Mouse (Mus musculus) lung, embryonic 16.5 days (tissue): ENCODE data around the gene Krtap2-4. TPM values are rescaled to one million over a fixed set of nuclear protein-coding genes. Genes with fewer than 3 reads are reported as not detected.

ENCODE experiments used
- ATAC-seq: fragments of 200-750 bp; cut with Nextera tagmentation; 2 replicates; pipeline ENCODE4 v1.8.0; 2017; ENCODE audit warnings: low read depth, mild to moderate bottlenecking, moderate library complexity
- H3K27ac ChIP-seq: fragments of 300-500 bp; sonication (generic); 2 replicates; pipeline ENCODE4 v1.5.1; 2014; ENCODE audit warnings: mild to moderate bottlenecking, control low read depth, low read length
- H3K27me3 ChIP-seq: fragments of 300-500 bp; sonication (generic); 2 replicates; pipeline ENCODE4 v1.6.1; 2014; ENCODE audit warnings: low read depth, low read length, mixed read lengths; ENCODE audit not compliant: control insufficient read depth, insufficient read depth
- H3K36me3 ChIP-seq: fragments of 300-500 bp; sonication (generic); 2 replicates; pipeline ENCODE4 v1.6.1; 2014; ENCODE audit warnings: low read length; ENCODE audit not compliant: control insufficient read depth, insufficient read depth
- H3K4me1 ChIP-seq: fragments of 300-500 bp; sonication (generic); replicated peaks from 2 replicates; pipeline ENCODE4 v1.6.1; 2014; ENCODE audit warnings: low read length, mixed read lengths; ENCODE audit not compliant: control insufficient read depth, insufficient read depth
- H3K4me2 ChIP-seq: fragments of 300-500 bp; sonication (generic); 2 replicates; pipeline ENCODE4 v1.6.1; 2014; ENCODE audit warnings: low read depth, low read length, control low read depth
- H3K4me3 ChIP-seq: fragments of 300-500 bp; sonication (generic); 2 replicates; pipeline ENCODE4 v1.5.1; 2014; ENCODE audit warnings: mild to moderate bottlenecking, low read length, control low read depth
- H3K9ac ChIP-seq: fragments of 300-500 bp; sonication (generic); 2 replicates; pipeline ENCODE4 v1.6.1; 2014; ENCODE audit warnings: low read length, control low read depth
- H3K9me3 ChIP-seq: fragments of 300-500 bp; sonication (generic); 2 replicates; pipeline ENCODE4 v1.6.1; 2016; ENCODE audit warnings: low read length; ENCODE audit not compliant: control insufficient read depth
- WGBS: fragments of 180-500 bp; shearing (Covaris S2); extraction: QIAGEN DNeasy Blood & Tissue Kit; methylation state at CpG from one replicate; pipeline ENCODE4 v1.1.7; 2014; 5-methylcytosine and 5-hydroxymethylcytosine counted together
- polyA plus RNA-seq: library from polyadenylated mRNA; unstranded; fragments of >200 nt; fragmentation: Nextera tagmentation; extraction: Ambion mirVana; gene quantifications from 2 replicates; pipeline ENCODE4 v1.2.1, GENCODE M21; 2015

Gene Krtap2-4
- polyA plus RNA-seq, 1 experiment from 2014 or later: not detected

DNA sequence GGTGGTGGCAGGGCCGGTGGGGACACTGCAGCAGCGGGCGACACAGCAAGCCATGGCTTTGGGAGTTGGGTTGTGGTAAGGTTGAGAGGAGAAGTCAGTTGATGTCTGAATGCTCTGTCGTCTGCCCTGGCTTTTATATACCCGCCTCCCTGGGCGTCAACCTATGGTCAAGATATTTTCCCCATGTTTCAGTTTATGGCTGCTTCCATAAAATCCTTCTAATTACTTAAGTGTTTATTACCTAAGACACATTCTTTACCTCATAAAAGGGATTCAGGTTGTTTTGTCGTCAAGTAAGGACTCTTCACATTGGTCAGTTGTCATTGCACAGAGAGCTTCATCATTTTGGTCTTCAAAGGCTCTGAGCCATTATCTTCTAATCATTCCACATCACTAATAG is 48.1 kb downstream of the Krtap2-4 start, which contains the start of gene Krtap3-1:
Krtap3-1 (minus strand) TSS at position 101 of the 400 bp plus-strand sequence.
- Histone ChIP-seq H3K9me3 (no peaks in the 10 kb centered on the region), H3K4me1 (no peaks in the 10 kb centered on the region), H3K4me3 (no peak within 1 kb of the TSS), H3K36me3 (no peaks in the 10 kb centered on the region), H3K27me3 (no peaks in the 10 kb centered on the region), H3K9ac (no peak within 1 kb of the TSS), H3K27ac (no peak within 1 kb of the TSS), H3K4me2 (no peak within 1 kb of the TSS)
- no peak for ATAC-seq
- WGBS: 91% methylated on average over 7 of the region's 7 CpGs

Other genes starting within 250 kb of the Krtap2-4 start
- 0.13 and 0.21 TPM in 2 replicates for gene Krt28, start 239.9 kb downstream of the Krtap2-4 start, polyA plus RNA-seq
- 21.6 and 23.2 TPM in 2 replicates for gene Krt10, start 225.5 kb downstream of the Krtap2-4 start, polyA plus RNA-seq
- not detected in 2 replicates for gene Krt12, start 192.6 kb downstream of the Krtap2-4 start, polyA plus RNA-seq
- gene Krt20, start 176.7 kb downstream of the Krtap2-4 start, polyA plus RNA-seq: 0.30 and 0.96 TPM in 2 replicates
- gene Krt23, start 121.7 kb downstream of the Krtap2-4 start, polyA plus RNA-seq: 4.9 and 5.4 TPM in 2 replicates
- gene Krt39, start 93.5 kb downstream of the Krtap2-4 start, polyA plus RNA-seq: not detected in 2 replicates
- gene Krt40, start 71.7 kb downstream of the Krtap2-4 start, polyA plus RNA-seq: not detected in 2 replicates
- gene Krtap3-3, start 64.0 kb downstream of the Krtap2-4 start, polyA plus RNA-seq: not detected in 2 replicates
- gene Krtap3-2, start 58.0 kb downstream of the Krtap2-4 start, polyA plus RNA-seq: not detected in 2 replicates
- not detected in 2 replicates for gene Gm11939, start 55.4 kb downstream of the Krtap2-4 start, polyA plus RNA-seq
- gene Krtap3-1, start 48.2 kb downstream of the Krtap2-4 start, polyA plus RNA-seq: not detected in 2 replicates
- gene Krtap1-5, start 33.8 kb downstream of the Krtap2-4 start, polyA plus RNA-seq: not detected in 2 replicates
- gene Krtap1-4, start 31.2 kb downstream of the Krtap2-4 start, polyA plus RNA-seq: not detected in 2 replicates
- gene Krtap1-3, start 23.5 kb downstream of the Krtap2-4 start, polyA plus RNA-seq: not detected in 2 replicates
- not detected in 2 replicates for gene Krtap9-3, start 16.7 kb downstream of the Krtap2-4 start, polyA plus RNA-seq
- gene Gm11938, start 11.5 kb downstream of the Krtap2-4 start, polyA plus RNA-seq: not detected in 2 replicates
- gene Gm11937, start 4.7 kb downstream of the Krtap2-4 start, polyA plus RNA-seq: not detected in 2 replicates
- gene Gm11562, start 5.6 kb upstream of the Krtap2-4 start, polyA plus RNA-seq: not detected in 2 replicates
- not detected in 2 replicates for gene Krtap4-1, start 13.4 kb upstream of the Krtap2-4 start, polyA plus RNA-seq
- not detected in 2 replicates for gene Krtap4-2, start 20.2 kb upstream of the Krtap2-4 start, polyA plus RNA-seq
- gene Krtap4-7, start 29.2 kb upstream of the Krtap2-4 start, polyA plus RNA-seq: not detected in 2 replicates
- not detected in 2 replicates for gene Gm11555, start 35.4 kb upstream of the Krtap2-4 start, polyA plus RNA-seq
- not detected in 2 replicates for gene Gm11563, start 44.1 kb upstream of the Krtap2-4 start, polyA plus RNA-seq
- gene Krtap4-6, start 51.1 kb upstream of the Krtap2-4 start, polyA plus RNA-seq: not detected in 2 replicates
- gene Gm14190, start 75.9 kb upstream of the Krtap2-4 start, polyA plus RNA-seq: not detected in 2 replicates
- gene Gm14180, start 119.4 kb upstream of the Krtap2-4 start, polyA plus RNA-seq: not detected in 2 replicates
- not detected in 2 replicates for gene Gm11595, start 158.1 kb upstream of the Krtap2-4 start, polyA plus RNA-seq
- not detected in 2 replicates for gene Krtap4-8, start 165.9 kb upstream of the Krtap2-4 start, polyA plus RNA-seq
- gene Krtap4-9, start 170.4 kb upstream of the Krtap2-4 start, polyA plus RNA-seq: not detected in 2 replicates
- gene Gm11596, start 178.6 kb upstream of the Krtap2-4 start, polyA plus RNA-seq: not detected in 2 replicates
- gene Gm11569, start 184.1 kb upstream of the Krtap2-4 start, polyA plus RNA-seq: not detected in 2 replicates
- gene Gm11554, start 189.6 kb upstream of the Krtap2-4 start, polyA plus RNA-seq: not detected in 2 replicates
- gene Krtap4-13, start 195.0 kb upstream of the Krtap2-4 start, polyA plus RNA-seq: not detected in 2 replicates
- not detected in 2 replicates for gene Gm11564, start 200.8 kb upstream of the Krtap2-4 start, polyA plus RNA-seq
- not detected in 2 replicates for gene 2300003K06Rik, start 223.2 kb upstream of the Krtap2-4 start, polyA plus RNA-seq
- gene Krtap4-16, start 236.8 kb upstream of the Krtap2-4 start, polyA plus RNA-seq: not detected in 2 replicates
- gene Gm11568, start 243.1 kb upstream of the Krtap2-4 start, polyA plus RNA-seq: not detected in 2 replicates
- gene Gm11559, start 249.6 kb upstream of the Krtap2-4 start, polyA plus RNA-seq: not detected in 2 replicates